Mouse (Mus musculus) gastrocnemius, postnatal 4 days (tissue): ENCODE data around the gene Kcnh1. TPM values are rescaled to one million over a fixed set of nuclear protein-coding genes. Genes with fewer than 3 reads are reported as not detected.

Source experiments
- DNase-seq, 2 experiments: peaks; one replicate each; pipeline ENCODE4 v3.0.0; 2021 to 2022; ENCODE audit warnings: low spot score in 2 of 2, mixed read lengths in 2 of 2
- total RNA-seq, 2 experiments: library from RNA; stranded (reverse); gene quantifications; 2 replicates each; pipeline ENCODE4 v1.2.3; 2021

Gene Kcnh1
- total RNA-seq, 2 experiments from 2014 or later: 0.10 to 0.12 TPM

DNA sequence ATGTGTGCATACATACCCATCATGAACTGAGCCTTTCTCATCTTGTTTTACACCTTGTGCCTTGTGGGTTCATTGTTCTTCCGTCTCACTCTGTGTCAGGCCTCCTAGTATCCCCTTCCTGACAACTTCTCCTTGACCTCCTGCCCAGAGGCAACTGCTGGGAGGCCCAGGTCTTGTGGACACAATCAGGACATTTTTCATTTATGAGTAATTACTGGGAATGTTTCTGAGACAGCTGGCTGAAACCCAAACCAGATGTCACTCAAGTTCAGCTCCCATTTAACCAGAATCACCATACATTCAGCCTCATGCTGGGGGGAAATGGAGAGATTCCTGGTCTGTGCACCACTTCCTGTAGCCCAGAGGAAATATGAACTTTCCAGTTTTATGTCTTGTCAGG lies 263.9 kb downstream of the Kcnh1 start:
- no peak for DNase-seq

- no peak for DNase-seq
Measured at GRCm38 (mm10) chr1:192454981-192455380, 264.4 kb downstream of the Kcnh1 start.

GRCm38 (mm10) chr1:192457037-192457436 lies 266.5 kb downstream of the Kcnh1 start:
- DNase-seq: no peak

- peak in 1 of 2 experiments; percentile 53 for DNase-seq
Measured at GRCm38 (mm10) chr1:192457526-192458206, 267.1 kb downstream of the Kcnh1 start.

GRCm38 (mm10) chr1:192463732-192464131 lies 273.2 kb downstream of the Kcnh1 start:
- DNase-seq: no peak

DNA sequence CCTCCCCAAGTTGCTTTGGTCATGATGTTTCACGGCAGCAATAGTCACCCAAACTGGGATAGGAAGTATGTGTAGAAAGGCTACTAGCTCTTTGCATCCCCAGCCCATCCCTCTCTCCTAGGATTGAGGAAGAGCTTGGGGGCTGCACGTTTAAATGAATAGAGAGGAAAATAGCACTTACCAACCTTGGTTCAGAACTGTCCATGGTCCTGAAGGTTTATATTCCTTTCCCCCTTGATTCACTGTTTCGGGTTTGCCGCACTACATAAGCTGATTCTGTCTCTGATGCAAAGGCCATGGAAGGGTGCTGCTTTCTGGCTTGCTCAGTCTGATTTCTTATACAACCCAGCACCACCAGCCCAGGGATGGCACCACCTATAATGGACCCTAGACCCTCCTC lies 281.8 kb downstream of the Kcnh1 start:
- DNase-seq: no peak

- DNase-seq: no peak
Measured at GRCm38 (mm10) chr1:192473134-192473533, 282.6 kb downstream of the Kcnh1 start.

- DNase-seq: no peak
Measured at GRCm38 (mm10) chr1:192476704-192477103, 286.1 kb downstream of the Kcnh1 start.

DNA sequence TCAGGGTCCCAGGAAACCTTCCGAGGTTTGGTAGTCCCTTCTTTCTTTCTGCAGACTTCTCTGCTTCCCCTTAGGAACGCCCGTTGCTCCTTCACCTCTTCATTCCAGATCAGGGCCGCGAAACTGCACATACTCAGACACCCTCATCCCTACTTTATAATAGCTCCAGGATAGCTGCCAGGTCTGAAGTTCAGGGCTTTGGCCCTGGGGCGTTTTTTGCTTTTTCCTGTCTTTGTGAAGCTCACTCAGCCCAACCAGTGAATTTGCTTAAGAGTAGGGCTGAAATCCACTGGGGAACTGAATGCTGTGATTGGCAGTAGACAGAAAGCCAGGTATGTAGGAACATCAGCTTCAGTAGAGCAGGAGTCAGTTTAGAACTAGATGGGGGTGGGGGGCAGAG lies 287.0 kb downstream of the Kcnh1 start:
- no peak for DNase-seq

DNA sequence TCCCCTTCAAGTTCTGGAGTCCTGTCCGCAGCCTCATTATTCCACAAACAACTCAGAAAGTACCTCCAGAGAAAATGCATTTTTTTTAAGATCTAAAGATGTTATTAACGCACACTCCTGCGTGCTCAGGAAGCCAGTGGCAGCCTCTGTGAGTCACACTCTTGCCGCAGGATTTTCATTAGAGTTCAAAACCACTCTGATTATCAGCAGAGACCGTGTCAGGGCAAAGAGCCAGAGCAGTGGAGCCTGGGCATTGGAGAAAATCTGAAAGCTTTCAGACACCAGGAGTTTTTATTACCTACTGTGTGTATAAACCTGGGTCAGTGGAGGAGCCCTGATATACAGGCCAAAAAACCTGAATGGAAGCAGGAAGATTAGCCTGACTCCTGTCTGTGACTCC lies 287.6 kb downstream of the Kcnh1 start:
- no peak for DNase-seq

- DNase-seq: no peak
Measured at GRCm38 (mm10) chr1:192480072-192480784, 289.7 kb downstream of the Kcnh1 start.

- DNase-seq: no peak
Measured at GRCm38 (mm10) chr1:192481446-192481845, 290.9 kb downstream of the Kcnh1 start.

DNA sequence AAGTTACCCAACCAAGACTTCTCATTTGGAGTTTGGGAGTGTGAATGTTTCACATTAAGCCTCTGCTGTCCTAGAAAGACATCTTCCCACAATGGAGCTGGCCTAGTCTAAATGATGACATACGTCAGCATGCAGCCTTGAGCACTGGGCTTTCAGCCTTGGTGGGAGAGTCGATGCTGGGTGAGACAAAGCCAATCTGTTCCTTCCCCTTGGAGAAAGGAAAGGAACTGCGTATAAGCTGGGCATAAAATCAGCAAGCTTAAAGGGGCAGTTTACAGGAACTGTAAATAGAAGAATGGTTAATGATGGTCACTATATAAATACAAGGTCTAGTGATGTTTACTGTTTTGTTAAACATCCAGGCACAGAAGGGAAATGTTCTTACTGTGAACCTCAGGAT lies 294.5 kb downstream of the Kcnh1 start:
- no peak for DNase-seq

- no peak for DNase-seq
Measured at GRCm38 (mm10) chr1:192487571-192487970, 297.0 kb downstream of the Kcnh1 start.

GRCm38 (mm10) chr1:192489908-192490825 lies 299.6 kb downstream of the Kcnh1 start:
- DNase-seq: no peak

DNA sequence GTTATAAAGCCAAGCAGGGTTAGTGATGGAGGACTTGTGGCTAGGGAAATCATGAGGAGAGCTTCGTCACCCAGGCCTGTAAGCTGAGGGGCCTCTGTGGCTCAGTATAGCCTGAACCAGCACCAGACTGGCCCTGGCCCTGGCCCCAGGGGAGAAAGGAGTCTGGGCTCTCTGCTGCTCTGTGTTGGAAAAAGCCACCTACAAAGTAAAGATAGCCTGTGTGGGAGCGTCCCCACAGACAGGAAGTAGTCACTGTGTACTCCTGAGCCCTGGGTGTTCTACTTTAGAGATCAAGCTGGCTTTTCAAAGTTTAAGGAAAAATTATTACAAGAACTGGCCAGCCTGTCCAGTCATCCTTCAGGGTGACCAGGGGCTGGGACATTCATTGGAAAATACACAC lies 306.9 kb downstream of the Kcnh1 start:
- DNase-seq: no peak

GRCm38 (mm10) chr1:192502016-192502415 lies 311.4 kb downstream of the Kcnh1 start:
- no peak for DNase-seq

GRCm38 (mm10) chr1:192502835-192503234 lies 312.3 kb downstream of the Kcnh1 start:
- DNase-seq: no peak

GRCm38 (mm10) chr1:192503651-192504050 lies 313.1 kb downstream of the Kcnh1 start:
- no peak for DNase-seq

DNA sequence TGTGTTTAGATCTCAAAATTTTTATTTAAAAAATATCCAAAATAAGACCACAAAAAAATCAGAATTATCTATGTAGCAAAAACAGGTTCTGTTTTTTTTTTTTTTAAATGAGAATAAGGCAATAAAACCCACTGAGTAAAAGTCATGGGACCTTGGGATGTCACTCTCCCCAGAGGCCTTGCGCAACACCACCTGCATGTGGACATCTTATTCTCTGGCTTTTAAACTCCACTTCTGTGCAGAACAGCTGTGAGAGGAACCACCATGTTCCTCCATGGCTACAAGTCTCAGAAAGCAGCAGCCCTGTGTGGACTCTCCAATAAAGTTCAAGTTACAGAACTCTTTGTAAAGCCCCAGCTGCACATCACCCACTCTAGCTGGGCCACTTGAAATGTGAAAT lies 322.2 kb downstream of the Kcnh1 start:
- no peak for DNase-seq

- DNase-seq: no peak
Measured at GRCm38 (mm10) chr1:192515373-192515772, 324.8 kb downstream of the Kcnh1 start.

DNA sequence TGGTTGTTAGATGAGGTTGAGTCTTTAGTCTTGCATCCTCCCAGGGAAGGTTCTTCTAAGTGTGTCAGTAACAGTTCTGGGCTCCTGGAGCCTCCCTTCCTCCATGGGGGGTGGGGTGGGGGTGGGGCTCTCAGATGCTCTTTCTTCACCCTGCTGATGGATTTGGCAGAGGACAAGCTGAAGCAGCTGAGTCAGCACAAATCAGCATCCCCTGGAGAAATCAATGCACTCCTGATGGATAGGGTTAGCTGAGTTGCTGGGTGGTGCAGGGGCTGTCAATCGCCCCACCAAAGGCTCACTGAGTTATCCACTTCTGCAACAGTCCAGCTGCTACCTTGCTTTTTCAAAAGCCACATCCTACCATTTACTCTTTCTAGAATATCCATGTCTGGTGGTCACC lies 329.1 kb downstream of the Kcnh1 start:
- no peak for DNase-seq
